Mouse (Mus musculus): ENCODE results near the gene Tex35. TPM values are rescaled to one million over a fixed set of nuclear protein-coding genes. Genes with fewer than 3 reads are reported as not detected.

The Tex35 gene
- polyA plus RNA-seq, 1 experiment from 2014 or later, result not detected

GRCm38 (mm10) chr1:157076257-157076656, 32.2 kb downstream of the Tex35 start:
- Histone ChIP-seq H3K9me3 (replicated peaks; ENCODE audit: control insufficient read depth, low read length) (no peaks in the 10 kb centered on the region), H3K9ac (ENCODE audit: low read depth, low read length) (no peak overlapping the region), H3K27ac (ENCODE audit: low read length) (no peak overlapping the region), H3K27me3 (ENCODE audit: control insufficient read depth, insufficient read depth, low read depth, low read length) (no peaks in the 10 kb centered on the region), H3K4me3 (ENCODE audit: low read depth, low read length) (no peak overlapping the region), H3K36me3 (ENCODE audit: control insufficient read depth, insufficient read depth) (no peaks in the 10 kb centered on the region), H3K4me1 (ENCODE audit: control insufficient read depth, low read depth, low read length) (peaks cover 6% of the 10 kb centered on the region; the same call in 1 of the 2 replicates), H3K4me2 (ENCODE audit: low read depth, low read length) (0 out of 2 replicates have a peak overlapping the region, but pooled peaks have one; percentile 17)
- WGBS (ENCODE audit: insufficient replicate concordance), result under 1% methylated on average over 15 of the region's 15 CpGs
- peak; percentile 59 for ATAC-seq (ENCODE audit: low read depth)

GRCm38 (mm10) chr1:157074937-157075336, 33.5 kb downstream of the Tex35 start:
- Histone ChIP-seq H3K4me2 (ENCODE audit: low read depth, low read length) (no peak overlapping the region), H3K9ac (ENCODE audit: low read depth, low read length) (no peak overlapping the region), H3K4me3 (ENCODE audit: low read depth, low read length) (no peak overlapping the region), H3K27ac (ENCODE audit: low read length) (no peak overlapping the region), H3K4me1 (ENCODE audit: control insufficient read depth, low read depth, low read length) (peaks cover 6% of the 10 kb centered on the region; the same call in 1 of the 2 replicates), H3K9me3 (replicated peaks; ENCODE audit: control insufficient read depth, low read length) (no peaks in the 10 kb centered on the region), H3K27me3 (ENCODE audit: control insufficient read depth, insufficient read depth, low read depth, low read length) (no peaks in the 10 kb centered on the region), H3K36me3 (ENCODE audit: control insufficient read depth, insufficient read depth) (no peaks in the 10 kb centered on the region)
- 68% methylated on average over 7 of the region's 7 CpGs for WGBS (ENCODE audit: insufficient replicate concordance)
- ATAC-seq (ENCODE audit: low read depth), result no peak

GRCm38 (mm10) chr1:157074371-157074770, 34.1 kb downstream of the Tex35 start:
- H3K9ac ChIP-seq (ENCODE audit: low read depth, low read length), result no peak overlapping the region
- H3K4me3 ChIP-seq (ENCODE audit: low read depth, low read length), result no peak overlapping the region
- H3K27me3 ChIP-seq (ENCODE audit: control insufficient read depth, insufficient read depth, low read depth, low read length), result no peaks in the 10 kb centered on the region
- no peak overlapping the region for H3K27ac ChIP-seq (ENCODE audit: low read length)
- ATAC-seq (ENCODE audit: low read depth), result no peak
- no peak overlapping the region for H3K4me2 ChIP-seq (ENCODE audit: low read depth, low read length)
- H3K36me3 ChIP-seq (ENCODE audit: control insufficient read depth, insufficient read depth), result no peaks in the 10 kb centered on the region
- 74% methylated on average over 6 of the region's 6 CpGs for WGBS (ENCODE audit: insufficient replicate concordance)
- H3K9me3 ChIP-seq (replicated peaks; ENCODE audit: control insufficient read depth, low read length), result no peaks in the 10 kb centered on the region
- H3K4me1 ChIP-seq (ENCODE audit: control insufficient read depth, low read depth, low read length), result peaks cover 6% of the 10 kb centered on the region; the same call in 1 of the 2 replicates

- H3K9me3 ChIP-seq (replicated peaks; ENCODE audit: control insufficient read depth, low read length), result no peaks in the 10 kb centered on the region
- H3K9ac ChIP-seq (ENCODE audit: low read depth, low read length), result no peak overlapping the region
- H3K4me1 ChIP-seq (ENCODE audit: control insufficient read depth, low read depth, low read length), result peaks cover 6% of the 10 kb centered on the region; the same call in 1 of the 2 replicates
- no peak overlapping the region for H3K27ac ChIP-seq (ENCODE audit: low read length)
- no peaks in the 10 kb centered on the region for H3K36me3 ChIP-seq (ENCODE audit: control insufficient read depth, insufficient read depth)
- H3K27me3 ChIP-seq (ENCODE audit: control insufficient read depth, insufficient read depth, low read depth, low read length), result no peaks in the 10 kb centered on the region
- WGBS (ENCODE audit: insufficient replicate concordance), result 46% methylated on average over 4 of the region's 4 CpGs
- no peak overlapping the region for H3K4me2 ChIP-seq (ENCODE audit: low read depth, low read length)
- ATAC-seq (ENCODE audit: low read depth), result no peak
- H3K4me3 ChIP-seq (ENCODE audit: low read depth, low read length), result no peak overlapping the region
These were observed 34.9 kb downstream of the Tex35 start for GRCm38 (mm10) chr1:157073592-157073991.

GRCm38 (mm10) chr1:157069181-157069828, 39.2 kb downstream of the Tex35 start:
- no peaks in the 10 kb centered on the region for H3K36me3 ChIP-seq (ENCODE audit: control insufficient read depth, insufficient read depth)
- 74% methylated on average over 15 of the region's 15 CpGs for WGBS (ENCODE audit: insufficient replicate concordance)
- H3K27me3 ChIP-seq (ENCODE audit: control insufficient read depth, insufficient read depth, low read depth, low read length), result no peaks in the 10 kb centered on the region
- H3K4me1 ChIP-seq (ENCODE audit: control insufficient read depth, low read depth, low read length), result no peaks in the 10 kb centered on the region
- H3K27ac ChIP-seq (ENCODE audit: low read length), result no peak overlapping the region
- no peak overlapping the region for H3K9ac ChIP-seq (ENCODE audit: low read depth, low read length)
- H3K4me2 ChIP-seq (ENCODE audit: low read depth, low read length), result no peak overlapping the region
- no peak for ATAC-seq (ENCODE audit: low read depth)
- H3K9me3 ChIP-seq (replicated peaks; ENCODE audit: control insufficient read depth, low read length), result no peaks in the 10 kb centered on the region
- H3K4me3 ChIP-seq (ENCODE audit: low read depth, low read length), result no peak overlapping the region

- Histone ChIP-seq H3K4me1 (ENCODE audit: control insufficient read depth, low read depth, low read length) (no peaks in the 10 kb centered on the region), H3K9ac (ENCODE audit: low read depth, low read length) (no peak overlapping the region), H3K36me3 (ENCODE audit: control insufficient read depth, insufficient read depth) (no peaks in the 10 kb centered on the region), H3K4me2 (ENCODE audit: low read depth, low read length) (no peak overlapping the region), H3K27ac (ENCODE audit: low read length) (no peak overlapping the region), H3K4me3 (ENCODE audit: low read depth, low read length) (no peak overlapping the region), H3K9me3 (replicated peaks; ENCODE audit: control insufficient read depth, low read length) (no peaks in the 10 kb centered on the region), H3K27me3 (ENCODE audit: control insufficient read depth, insufficient read depth, low read depth, low read length) (no peaks in the 10 kb centered on the region)
- no peak for ATAC-seq (ENCODE audit: low read depth)
These were observed 40.2 kb downstream of the Tex35 start for GRCm38 (mm10) chr1:157068316-157068715.

DNA sequence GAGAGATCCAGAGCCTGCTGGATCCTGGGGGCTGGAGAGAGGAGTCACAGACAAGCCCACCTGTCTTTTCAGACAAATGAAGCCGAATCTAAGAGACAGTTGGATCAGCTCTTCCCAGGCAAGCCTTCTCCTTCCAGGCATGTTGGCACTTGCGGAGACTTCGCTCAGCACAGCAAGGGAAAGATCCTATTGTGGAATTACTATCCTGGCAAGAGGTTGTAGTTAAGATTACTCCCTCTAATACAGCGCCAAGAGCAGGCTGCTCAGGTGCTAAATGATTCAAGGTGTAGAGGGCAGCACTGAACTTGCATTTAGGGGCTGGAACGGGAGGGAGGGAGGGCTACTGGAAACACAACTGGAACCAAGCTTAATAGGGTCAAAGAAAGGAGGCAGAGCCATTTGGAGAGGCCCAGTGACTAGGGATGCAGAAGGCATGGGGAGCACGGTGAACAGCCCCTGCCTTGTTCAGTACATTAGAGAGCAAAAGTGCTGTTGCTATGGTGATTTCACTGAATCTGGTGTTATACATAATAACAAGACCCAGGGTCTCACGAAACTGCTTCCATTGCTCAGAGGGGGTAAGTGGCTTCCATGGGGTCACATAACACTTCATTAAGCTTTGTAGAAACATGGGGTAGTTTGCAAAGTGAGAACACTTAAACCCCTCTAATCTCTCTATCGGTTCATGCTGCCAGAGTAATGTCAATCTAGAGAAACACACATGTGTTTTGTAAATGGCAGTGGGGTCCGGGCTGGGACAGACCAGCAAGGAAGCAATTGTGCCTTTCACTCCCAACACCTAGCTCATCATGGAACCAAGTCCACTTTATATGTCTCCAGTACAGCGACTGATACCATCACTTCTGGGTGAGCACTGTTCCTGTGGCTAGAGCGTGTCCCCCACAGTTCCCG, 42.4 kb downstream of the Tex35 start:
- Histone ChIP-seq H3K4me2 (ENCODE audit: low read depth, low read length) (no peak overlapping the region), H3K9me3 (replicated peaks; ENCODE audit: control insufficient read depth, low read length) (no peaks in the 10 kb centered on the region), H3K4me3 (ENCODE audit: low read depth, low read length) (no peak overlapping the region), H3K27ac (ENCODE audit: low read length) (no peak overlapping the region), H3K36me3 (ENCODE audit: control insufficient read depth, insufficient read depth) (no peaks in the 10 kb centered on the region), H3K27me3 (ENCODE audit: control insufficient read depth, insufficient read depth, low read depth, low read length) (no peaks in the 10 kb centered on the region), H3K9ac (ENCODE audit: low read depth, low read length) (no peak overlapping the region), H3K4me1 (ENCODE audit: control insufficient read depth, low read depth, low read length) (no peaks in the 10 kb centered on the region)
- ATAC-seq (ENCODE audit: low read depth), result no peak
- WGBS (ENCODE audit: insufficient replicate concordance), result 70% methylated on average over 12 of the region's 12 CpGs

GRCm38 (mm10) chr1:157063318-157064115, 45.0 kb downstream of the Tex35 start:
- 61% methylated on average over 13 of the region's 13 CpGs for WGBS (ENCODE audit: insufficient replicate concordance)
- no peak overlapping the region for H3K4me2 ChIP-seq (ENCODE audit: low read depth, low read length)

More at GRCm38 (mm10) chr1:157063318-157064115, 45.0 kb downstream of the Tex35 start:
- H3K4me3 ChIP-seq (ENCODE audit: low read depth, low read length), result no peak overlapping the region
- no peaks in the 10 kb centered on the region for H3K36me3 ChIP-seq (ENCODE audit: control insufficient read depth, insufficient read depth)
- H3K9me3 ChIP-seq (replicated peaks; ENCODE audit: control insufficient read depth, low read length), result no peaks in the 10 kb centered on the region
- H3K4me1 ChIP-seq (ENCODE audit: control insufficient read depth, low read depth, low read length), result no peaks in the 10 kb centered on the region
- no peak overlapping the region for H3K27ac ChIP-seq (ENCODE audit: low read length)
- no peak for ATAC-seq (ENCODE audit: low read depth)
- no peaks in the 10 kb centered on the region for H3K27me3 ChIP-seq (ENCODE audit: control insufficient read depth, insufficient read depth, low read depth, low read length)
- no peak overlapping the region for H3K9ac ChIP-seq (ENCODE audit: low read depth, low read length)

Measured in liver, embryonic 16.5 days (tissue).